Mouse (Mus musculus) intestine, postnatal 0 days (tissue): ENCODE measurements around the gene Mob3a. TPM values are rescaled to one million over a fixed set of nuclear protein-coding genes. Genes with fewer than 3 reads are reported as not detected.

ENCODE experiments used
- ATAC-seq: fragments of 200-750 bp; cut with Nextera tagmentation; 2 replicates; pipeline ENCODE4 v1.8.0; 2017; ENCODE audit warnings: mild to moderate bottlenecking, moderate TSS enrichment, moderate library complexity
- H3K27ac ChIP-seq: fragments of 300-500 bp; sonication (generic); 2 replicates; pipeline ENCODE4 v1.5.1; 2014; ENCODE audit warnings: mild to moderate bottlenecking, low read depth, low read length, moderate library complexity
- H3K27me3 ChIP-seq: fragments of 300-500 bp; sonication (generic); replicated peaks from 2 replicates; pipeline ENCODE4 v1.6.1; 2014; ENCODE audit warnings: low read length, mixed read lengths; ENCODE audit not compliant: control insufficient read depth, insufficient read depth
- H3K36me3 ChIP-seq: fragments of 300-500 bp; sonication (generic); 2 replicates; pipeline ENCODE4 v1.6.1; 2014; ENCODE audit warnings: mild to moderate bottlenecking, moderate library complexity; ENCODE audit not compliant: control insufficient read depth, insufficient read depth
- H3K4me1 ChIP-seq: fragments of 300-500 bp; sonication (generic); replicated peaks from 2 replicates; pipeline ENCODE4 v1.6.1; 2014; ENCODE audit warnings: antibody characterized with exemption, low read length, mixed read lengths; ENCODE audit not compliant: control insufficient read depth, insufficient read depth
- H3K4me2 ChIP-seq: fragments of 300-500 bp; sonication (generic); replicated peaks from 2 replicates; pipeline ENCODE4 v1.6.1; 2014; ENCODE audit warnings: low read depth, mild to moderate bottlenecking, moderate library complexity
- H3K4me3 ChIP-seq: fragments of 300-500 bp; sonication (generic); 2 replicates; pipeline ENCODE4 v1.5.1; 2014; ENCODE audit warnings: low read depth, low read length
- H3K9ac ChIP-seq: fragments of 300-500 bp; sonication (generic); 2 replicates; pipeline ENCODE4 v1.6.1; 2014; ENCODE audit warnings: mild to moderate bottlenecking, low read depth, low read length
- H3K9me3 ChIP-seq: fragments of 300-500 bp; sonication (generic); 2 replicates; pipeline ENCODE4 v1.6.1; 2016; ENCODE audit warnings: mixed run types; ENCODE audit not compliant: control insufficient read depth
- CTCF ChIP-seq: sonication (generic); IDR thresholded peaks from 2 replicates; pipeline ENCODE4 v1.5.1; 2016; ENCODE audit warnings: low read depth, mild to moderate bottlenecking, control low read depth, antibody characterized with exemption, moderate library complexity
- WGBS: fragments of 180-500 bp; shearing (Covaris S2); extraction: QIAGEN DNeasy Blood & Tissue Kit; methylation state at CpG from one replicate; pipeline ENCODE4 v1.1.7; 2014; 5-methylcytosine and 5-hydroxymethylcytosine counted together
- polyA plus RNA-seq: library from polyadenylated mRNA; unstranded; fragments of >200 nt; fragmentation: Nextera tagmentation; extraction: Ambion mirVana; gene quantifications from 2 replicates; pipeline ENCODE4 v1.2.1, GENCODE M21; 2015

Gene Mob3a
- polyA plus RNA-seq, 1 experiment from 2014 or later: 14.4 TPM

GRCm38 (mm10) chr10:80646936-80647335, 54.8 kb downstream of the Mob3a start:
- Histone ChIP-seq H3K27ac (no peak overlapping the region), H3K36me3 (peaks cover 52% of the 10 kb centered on the region), H3K27me3 (no peaks in the 10 kb centered on the region), H3K4me2 (no peak overlapping the region), H3K9me3 (no peaks in the 10 kb centered on the region), H3K4me3 (no peak overlapping the region), H3K9ac (no peak overlapping the region), H3K4me1 (no peaks in the 10 kb centered on the region)
- no peak for ATAC-seq
- WGBS: 88% methylated on average over 10 of the region's 10 CpGs
- TF ChIP-seq CTCF: no peak

DNA sequence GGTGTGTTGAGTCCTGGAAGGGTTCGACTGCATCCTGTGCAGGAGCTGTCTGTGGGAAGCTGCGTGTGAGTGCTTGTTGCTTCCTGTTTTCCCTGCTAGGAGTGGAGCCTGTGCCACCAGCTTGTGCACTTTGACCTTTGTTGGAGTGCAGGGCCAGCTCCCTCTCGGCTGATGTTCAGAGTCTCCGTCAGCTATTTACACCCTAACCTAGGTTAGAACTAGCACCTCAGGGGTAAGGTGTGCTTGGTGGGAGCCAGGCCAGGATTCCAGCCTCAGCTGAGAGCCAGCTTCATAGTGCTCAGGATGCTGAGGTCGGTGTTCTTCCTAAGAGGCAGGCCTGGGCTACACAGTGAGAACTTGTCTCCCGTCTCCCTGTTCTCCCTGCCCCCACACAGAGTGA, 66.4 kb downstream of the Mob3a start:
- Histone ChIP-seq H3K4me3 (no peak overlapping the region), H3K36me3 (peaks cover 72% of the 10 kb centered on the region), H3K9ac (no peak overlapping the region), H3K9me3 (no peaks in the 10 kb centered on the region), H3K4me1 (0 out of 2 replicates have a peak, but pooled peaks cover 3% of the 10 kb centered on the region), H3K4me2 (no peak overlapping the region), H3K27ac (peak overlapping the region; percentile 62), H3K27me3 (no peaks in the 10 kb centered on the region)
- ATAC-seq: peak; percentile 51
- TF ChIP-seq CTCF: no peak
- 47% methylated on average over 6 of the region's 6 CpGs for WGBS

Other genes starting within 250 kb of the Mob3a start
- 0.05 and 0.09 TPM in 2 replicates for gene Onecut3, start 207.1 kb downstream of the Mob3a start, polyA plus RNA-seq
- gene Atp8b3, start 162.9 kb downstream of the Mob3a start, polyA plus RNA-seq: 0.03 TPM in 2 replicates
- 9.1 and 10.1 TPM in 2 replicates for gene Rexo1, start 140.4 kb downstream of the Mob3a start, polyA plus RNA-seq
- 4.8 and 5.3 TPM in 2 replicates for gene Klf16, start 124.7 kb downstream of the Mob3a start, polyA plus RNA-seq
- gene Abhd17a, start 111.6 kb downstream of the Mob3a start, polyA plus RNA-seq: 116 and 117 TPM in 2 replicates
- gene Scamp4, start 99.1 kb downstream of the Mob3a start, polyA plus RNA-seq: 86.5 and 88.5 TPM in 2 replicates
- 5.4 and 6.6 TPM in 2 replicates for gene Adat3, start 99.1 kb downstream of the Mob3a start, polyA plus RNA-seq
- 2.3 and 2.6 TPM in 2 replicates for gene Gm49322, start 96.0 kb downstream of the Mob3a start, polyA plus RNA-seq
- gene Csnk1g2, start 79.1 kb downstream of the Mob3a start, polyA plus RNA-seq: 97.5 and 99.2 TPM in 2 replicates
- gene Btbd2, start 44.9 kb downstream of the Mob3a start, polyA plus RNA-seq: 21.5 and 23.5 TPM in 2 replicates
- 38.4 and 38.6 TPM in 2 replicates for gene Mknk2, start 23.9 kb downstream of the Mob3a start, polyA plus RNA-seq
- gene Izumo4, start 207 bp upstream of the Mob3a start, polyA plus RNA-seq: 12.2 and 14.4 TPM in 2 replicates
- 41.3 and 49.5 TPM in 2 replicates for gene Ap3d1, start 40.3 kb upstream of the Mob3a start, polyA plus RNA-seq
- gene Dot1l, start 53.2 kb upstream of the Mob3a start, polyA plus RNA-seq: 6.2 and 7.6 TPM in 2 replicates
- 35.5 and 39.0 TPM in 2 replicates for gene Sf3a2, start 96.2 kb upstream of the Mob3a start, polyA plus RNA-seq
- gene Plekhj1, start 96.6 kb upstream of the Mob3a start, polyA plus RNA-seq: 60.9 and 61.8 TPM in 2 replicates
- gene Amh, start 103.3 kb upstream of the Mob3a start, polyA plus RNA-seq: not detected in 2 replicates
- gene Jsrp1, start 111.5 kb upstream of the Mob3a start, polyA plus RNA-seq: 0.35 and 0.42 TPM in 2 replicates
- gene Oaz1, start 124.7 kb upstream of the Mob3a start, polyA plus RNA-seq: 1,008 and 1,019 TPM in 2 replicates
- gene Lingo3, start 142.1 kb upstream of the Mob3a start, polyA plus RNA-seq: 0.04 TPM in 1 of 2 replicates, not detected in the other
- 129 and 130 TPM in 2 replicates for gene Lsm7, start 153.2 kb upstream of the Mob3a start, polyA plus RNA-seq
- 12.9 and 13.4 TPM in 2 replicates for gene Sppl2b, start 153.3 kb upstream of the Mob3a start, polyA plus RNA-seq
- gene Tmprss9, start 169.9 kb upstream of the Mob3a start, polyA plus RNA-seq: not detected in 2 replicates
- 358 and 367 TPM in 2 replicates for gene Timm13, start 199.0 kb upstream of the Mob3a start, polyA plus RNA-seq
- 12.5 and 12.9 TPM in 2 replicates for gene Lmnb2, start 216.3 kb upstream of the Mob3a start, polyA plus RNA-seq
- 19.9 and 20.1 TPM in 2 replicates for gene Gadd45b, start 228.1 kb upstream of the Mob3a start, polyA plus RNA-seq